Mouse (Mus musculus) erythroblast, adult 5-6 weeks (primary cell): ENCODE results near the gene Coro6. TPM values are rescaled to one million over a fixed set of nuclear protein-coding genes. Genes with fewer than 3 reads are reported as not detected.

Experiments used
- total RNA-seq, 2 experiments: library from RNA; stranded (forward) in 1 of 2; stranded (reverse) in 1 of 2; fragments of 150-400 nt in 1 of 2; fragments of 200-764, 138-1000 nt in 1 of 2; gene quantifications; 2 replicates each; pipeline versions ENCODE4 v1.2.3 to v1.2.4; 2015 to 2017; ENCODE audit warnings: low replicate concordance in 2 of 2

The Coro6 gene
- total RNA-seq, 2 experiments from 2014 or later, result not detected

Other genes starting within 250 kb of the Coro6 start
- gene Ssh2, start 246.1 kb upstream of the Coro6 start, total RNA-seq (2015; ENCODE audit: low replicate concordance), result 10.8 and 16.7 TPM in 2 replicates
- gene Ssh2, start 246.1 kb upstream of the Coro6 start, total RNA-seq (2017; ENCODE audit: low replicate concordance), result 10.9 and 20.6 TPM in 2 replicates
- gene Ankrd13b, start 27.3 kb downstream of the Coro6 start, total RNA-seq (2015; ENCODE audit: low replicate concordance), result 0.77 TPM in 1 of 2 replicates, not detected in the other
- 4.1 TPM in 1 of 2 replicates, not detected in the other for gene Ankrd13b, start 27.3 kb downstream of the Coro6 start, total RNA-seq (2017; ENCODE audit: low replicate concordance)
- 9.2 and 11.5 TPM in 2 replicates for gene Git1, start 31.2 kb downstream of the Coro6 start, total RNA-seq (2015; ENCODE audit: low replicate concordance)
- gene Git1, start 31.2 kb downstream of the Coro6 start, total RNA-seq (2017; ENCODE audit: low replicate concordance), result 4.4 and 5.6 TPM in 2 replicates
- 2.9 TPM in 1 of 2 replicates, not detected in the other for gene Abhd15, start 52.7 kb downstream of the Coro6 start, total RNA-seq (2015; ENCODE audit: low replicate concordance)
- gene Abhd15, start 52.7 kb downstream of the Coro6 start, total RNA-seq (2017; ENCODE audit: low replicate concordance), result 0.14 and 2.5 TPM in 2 replicates
- not detected in 2 replicates for gene Trp53i13, start 53.6 kb downstream of the Coro6 start, total RNA-seq (2015; ENCODE audit: low replicate concordance)
- not detected in 2 replicates for gene Trp53i13, start 53.6 kb downstream of the Coro6 start, total RNA-seq (2017; ENCODE audit: low replicate concordance)
- not detected in 2 replicates for gene Gm10392, start 56.8 kb downstream of the Coro6 start, total RNA-seq (2015; ENCODE audit: low replicate concordance)
- gene Gm10392, start 56.8 kb downstream of the Coro6 start, total RNA-seq (2017; ENCODE audit: low replicate concordance), result 0.09 TPM in 1 of 2 replicates, not detected in the other
- 9.8 and 20.9 TPM in 2 replicates for gene Taok1, start 145.4 kb downstream of the Coro6 start, total RNA-seq (2015; ENCODE audit: low replicate concordance)
- gene Taok1, start 145.4 kb downstream of the Coro6 start, total RNA-seq (2017; ENCODE audit: low replicate concordance), result 24.4 and 25.3 TPM in 2 replicates
- gene Nufip2, start 223.7 kb downstream of the Coro6 start, total RNA-seq (2015; ENCODE audit: low replicate concordance), result 17.8 and 29.8 TPM in 2 replicates
- gene Nufip2, start 223.7 kb downstream of the Coro6 start, total RNA-seq (2017; ENCODE audit: low replicate concordance), result 21.2 and 25.6 TPM in 2 replicates